Mouse (Mus musculus) megakaryocyte, embryonic 14.5 days (primary cell): ENCODE data around the gene Cox5b.

Source experiments
- FLI1 ChIP-seq: IDR thresholded peaks from 2 replicates; pipeline ENCODE4 v1.6.1; 2012; ENCODE audit warnings: low read length, inconsistent platforms, mixed read lengths
- GATA1 ChIP-seq: IDR thresholded peaks from 3 replicates; pipeline ENCODE4 v1.6.1; 2012; ENCODE audit warnings: mixed read lengths, low read length, inconsistent platforms, borderline replicate concordance

DNA sequence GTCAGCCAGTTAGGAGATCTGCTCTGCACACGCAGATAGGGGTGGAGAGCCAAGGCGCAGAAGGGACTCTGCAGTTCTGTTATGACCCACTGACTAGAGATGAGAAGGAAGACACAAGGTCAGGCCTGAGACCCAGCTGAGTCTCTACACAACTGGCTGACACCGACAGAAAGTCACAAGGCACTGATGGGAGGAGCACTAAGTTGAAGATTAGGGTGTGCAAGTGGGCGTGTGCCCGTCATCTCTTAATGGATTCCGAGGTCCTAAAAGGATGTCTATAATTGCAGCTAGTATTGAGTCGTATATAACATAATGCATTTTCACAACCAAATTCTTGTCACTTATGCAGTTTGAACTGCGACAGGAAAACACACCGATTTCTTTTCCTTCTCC lies 46.6 kb upstream of the Cox5b start:
- no peak for TF ChIP-seq GATA1
- TF ChIP-seq FLI1 = no peak
